Mouse (Mus musculus) MEL (cell line): Measurements from ENCODE around the gene Slc51a.

Experiments used
- CTCF ChIP-seq, 3 experiments: IDR thresholded peaks in 2 of 3; conservative IDR thresholded peaks in 1 of 3; 2 replicates each; pipeline ENCODE4 v1.5.1; 2011 to 2012; ENCODE audit warnings: low read length in 3 of 3, low read depth in 2 of 3, mild to moderate bottlenecking in 2 of 3, improper control_type of control experiment in 1 of 3, inconsistent platforms in 1 of 3, mixed read lengths in 1 of 3, moderate library complexity in 1 of 3; ENCODE audit not compliant: control insufficient read depth in 1 of 3, insufficient read depth in 1 of 3, poor library complexity in 1 of 3, severe bottlenecking in 1 of 3
- E2F4 ChIP-seq: IDR thresholded peaks from 2 replicates; pipeline ENCODE4 v1.6.1; 2011; ENCODE audit warnings: low read depth, low read length, improper control_type of control experiment, borderline replicate concordance
- ELF1 ChIP-seq: IDR thresholded peaks from 2 replicates; pipeline ENCODE4 v1.6.1; 2014; ENCODE audit warnings: low read depth, mild to moderate bottlenecking, inconsistent platforms, low read length, improper control_type of control experiment, moderate library complexity
- EP300 ChIP-seq, 2 experiments: IDR thresholded peaks; 2 replicates each; pipeline ENCODE4 v1.6.1; 2011; ENCODE audit warnings: improper control_type of control experiment in 2 of 2, low read length in 2 of 2, low read depth in 1 of 2, mild to moderate bottlenecking in 1 of 2
- GABPA ChIP-seq: IDR thresholded peaks from 2 replicates; pipeline ENCODE4 v1.6.1; 2012; ENCODE audit warnings: low read depth, mild to moderate bottlenecking, inconsistent platforms, low read length, improper control_type of control experiment, moderate library complexity
- NRF1 ChIP-seq: IDR thresholded peaks from 2 replicates; pipeline ENCODE4 v1.6.1; 2014; ENCODE audit warnings: low read depth, mild to moderate bottlenecking, inconsistent platforms, low read length, improper control_type of control experiment, moderate library complexity; ENCODE audit not compliant: poor library complexity, insufficient read depth, severe bottlenecking
- POLR2A ChIP-seq, 2 experiments: IDR thresholded peaks; 2 replicates each; pipeline ENCODE4 v1.6.1; 2011 to 2012; ENCODE audit warnings: low read length in 2 of 2, mild to moderate bottlenecking in 2 of 2, control low read depth in 1 of 2, improper control_type of control experiment in 1 of 2, low read depth in 1 of 2, moderate library complexity in 1 of 2; ENCODE audit not compliant: control insufficient read depth in 1 of 2, insufficient read depth in 1 of 2, poor library complexity in 1 of 2
- POLR2AphosphoS5 ChIP-seq: IDR thresholded peaks from 2 replicates; pipeline ENCODE4 v1.6.1; 2012; ENCODE audit warnings: low read depth, borderline replicate concordance, mild to moderate bottlenecking, inconsistent platforms, low read length, moderate library complexity, mixed read lengths
- RCOR1 ChIP-seq: IDR thresholded peaks from 2 replicates; pipeline ENCODE4 v1.6.1; 2012; ENCODE audit warnings: low read depth, mild to moderate bottlenecking, inconsistent platforms, low read length, improper control_type of control experiment
- SIN3A ChIP-seq: IDR thresholded peaks from 2 replicates; pipeline ENCODE4 v1.6.1; 2012; ENCODE audit warnings: low read length, improper control_type of control experiment, inconsistent platforms
- TBP ChIP-seq: IDR thresholded peaks from 2 replicates; pipeline ENCODE4 v1.8.0; 2011; ENCODE audit warnings: low read depth, low read length, improper control_type of control experiment
- UBTF ChIP-seq: IDR thresholded peaks from 2 replicates; pipeline ENCODE4 v1.6.1; 2012; ENCODE audit warnings: low read depth, mild to moderate bottlenecking, inconsistent platforms, low read length, improper control_type of control experiment, moderate library complexity, borderline replicate concordance; ENCODE audit not compliant: insufficient read depth
- ZC3H11A ChIP-seq: IDR thresholded peaks from 2 replicates; pipeline ENCODE4 v1.6.1; 2012; ENCODE audit warnings: low read depth, mild to moderate bottlenecking, inconsistent platforms, low read length, improper control_type of control experiment
- ZKSCAN1 ChIP-seq: IDR thresholded peaks from 2 replicates; pipeline ENCODE4 v1.6.1; 2012; ENCODE audit warnings: low read depth, mild to moderate bottlenecking, inconsistent platforms, low read length, improper control_type of control experiment, moderate library complexity

GRCm38 (mm10) chr16:32522578-32523194 lies 35.0 kb upstream of the Slc51a start:
- TF ChIP-seq ZKSCAN1 (no peak), CTCF (IDR thresholded peaks at IDR 0.05 in 2 of 3, conservative IDR thresholded peaks at IDR 0.05 in 1 of 3; ENCODE audit: control insufficient read depth in 1 of 3, insufficient read depth in 1 of 3, low read depth in 2 of 3, low read length in 3 of 3, poor library complexity in 1 of 3, severe bottlenecking in 1 of 3) (no peak), POLR2A (IDR thresholded peaks at IDR 0.05; ENCODE audit: control insufficient read depth in 1 of 2, insufficient read depth in 1 of 2, low read depth in 1 of 2, low read length in 2 of 2, poor library complexity in 1 of 2) (no peak), ELF1 (no peak; the same call in 1 of the 2 replicates), SIN3A (peak; percentile 55), RCOR1 (0 out of 2 replicates have a peak, but pooled peaks have one; percentile 22), E2F4 (no peak), TBP (no peak), POLR2AphosphoS5 (no peak), ZC3H11A (no peak), EP300 (IDR thresholded peaks at IDR 0.05; ENCODE audit: low read depth in 1 of 2, low read length in 2 of 2) (peak; percentile 43 to 63; a peak in 2 of 4 replicates), UBTF (no peak), GABPA (no peak), NRF1 (no peak)
